ENCODE assay signal across 9 mouse cellular contexts in the genomic region with DNA sequence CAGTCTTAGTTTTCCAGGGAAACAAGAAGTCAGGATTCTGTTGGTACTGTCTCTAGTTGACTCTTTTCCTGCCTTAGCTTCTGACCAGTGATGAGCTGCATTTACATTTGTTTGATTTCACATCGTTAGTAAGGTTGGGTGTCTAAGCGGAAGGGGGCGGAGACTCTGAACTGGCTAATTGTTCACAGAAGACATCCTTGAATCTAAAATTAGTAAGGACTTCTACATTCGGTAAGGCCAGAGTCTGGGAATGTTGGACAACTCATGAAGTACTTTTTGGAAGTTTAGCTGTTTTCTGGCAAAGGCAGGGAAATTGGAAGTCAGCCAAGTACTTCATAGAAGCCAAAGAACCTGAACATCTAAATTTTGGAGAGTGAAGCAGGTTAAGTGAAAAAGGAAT.
A peak's percentile ranks its signal among the peaks of the same experiment; 100 is the strongest.
DNase-seq lines count a peak whose midpoint lies in the region; ATAC-seq and TF ChIP-seq lines count a peak whose summit lies in the region.
"Had no signal": no experiment of that assay in that cellular context is flagged by ENCODE, and none has a peak within 500 bp of the region (broad histone marks: within the 10 kb centered on the region; RNA-seq: fewer than 3 reads in every experiment).

No protein-coding gene starts in this region.

- H3K9me3 ChIP-seq in lung, postnatal 0 days (ENCODE audit: low read length): no peaks in the 10 kb centered on the region
- H3K9me3 ChIP-seq in stomach, embryonic 16.5 days (replicated peaks; ENCODE audit: control insufficient read depth, low read length): no peaks in the 10 kb centered on the region
- H3K9me3 ChIP-seq: megakaryocyte, embryonic 14.5 days had no signal

- TF ChIP-seq CTCF in lung, postnatal 0 days (IDR thresholded peaks at IDR 0.05): no peak
- no peak for TF ChIP-seq CTCF in embryonic fibroblast, embryonic 13.5 days (IDR thresholded peaks at IDR 0.05; ENCODE audit: borderline replicate concordance, insufficient read depth, low read length)
- no peak for TF ChIP-seq CTCF in kidney, adult 2 months (conservative IDR thresholded peaks at IDR 0.05; ENCODE audit: insufficient read depth, insufficient read length, low read depth, low read length)

- H3K4me1 ChIP-seq in lung, postnatal 0 days (ENCODE audit: insufficient read depth, low read depth, low read length): peaks cover 8% of the 10 kb centered on the region; the same call in 1 of the 2 replicates
- H3K4me1 ChIP-seq in embryonic fibroblast, embryonic 13.5 days (ENCODE audit: control insufficient read depth, insufficient read depth, low read length): peaks cover 28% of the 10 kb centered on the region
- H3K4me1 ChIP-seq in kidney, adult 2 months (ENCODE audit: control insufficient read depth, insufficient read depth, low read length): peaks cover 27% of the 10 kb centered on the region
- H3K4me1 ChIP-seq in stomach, embryonic 16.5 days (ENCODE audit: control insufficient read depth, insufficient read depth, low read length): peaks cover 32% of the 10 kb centered on the region

- DNase-seq in lung, postnatal 0 days (ENCODE audit: low spot score): peak; percentile 23
- DNase-seq in lung, adult 18-20 months: no peak
- peak; percentile 80 for DNase-seq in kidney, adult 2 months
- DNase-seq in right cerebral cortex, postnatal 36 days (ENCODE audit: low spot score in 2 of 2): no peak
- no peak for DNase-seq in ovary, adult 18-20 months (ENCODE audit: low spot score)

- 39% methylated on average over 4 of the region's 4 CpGs for WGBS in lung, postnatal 0 days
- 44% methylated on average over 4 of the region's 4 CpGs for WGBS in kidney, adult 2 months
- WGBS in stomach, embryonic 16.5 days: 55% methylated on average over 4 of the region's 4 CpGs

- H3K27me3 ChIP-seq in lung, postnatal 0 days (replicated peaks; ENCODE audit: insufficient read depth, low read length): no peaks in the 10 kb centered on the region
- no peaks in the 10 kb centered on the region for H3K27me3 ChIP-seq in kidney, adult 2 months (replicated peaks; ENCODE audit: control insufficient read depth, insufficient read depth, low read length)
- no peaks in the 10 kb centered on the region for H3K27me3 ChIP-seq in stomach, embryonic 16.5 days (ENCODE audit: control insufficient read depth, insufficient read depth, low read length)
- H3K27me3 ChIP-seq: megakaryocyte, embryonic 14.5 days had no signal

- no peak overlapping the region for H3K27ac ChIP-seq in lung, postnatal 0 days (ENCODE audit: low read length)
- peak overlapping the region; percentile 99 for H3K27ac ChIP-seq in embryonic fibroblast, embryonic 13.5 days (ENCODE audit: insufficient read depth, low read length)
- H3K27ac ChIP-seq in kidney, adult 2 months (ENCODE audit: insufficient read depth, low read depth, low read length): peak overlapping the region; percentile 92
- H3K27ac ChIP-seq in stomach, embryonic 16.5 days (ENCODE audit: low read length): peak overlapping the region; percentile 3; the same call in 1 of the 2 replicates

- TF ChIP-seq EP300 in lung, postnatal 0 days (IDR thresholded peaks at IDR 0.05): no peak

- no peak overlapping the region for H3K4me2 ChIP-seq in lung, postnatal 0 days (replicated peaks; ENCODE audit: low read depth, low read length)
- H3K4me2 ChIP-seq in stomach, embryonic 16.5 days (ENCODE audit: low read depth, low read length): peak overlapping the region; percentile 58

- H3K36me3 ChIP-seq in lung, postnatal 0 days (ENCODE audit: insufficient read depth, low read length): no peaks in the 10 kb centered on the region
- H3K36me3 ChIP-seq in kidney, adult 2 months (ENCODE audit: control insufficient read depth, insufficient read depth, low read length): no peaks in the 10 kb centered on the region
- H3K36me3 ChIP-seq in stomach, embryonic 16.5 days (ENCODE audit: control insufficient read depth, insufficient read depth, low read length): no peaks in the 10 kb centered on the region

- ATAC-seq in lung, postnatal 0 days: no peak
- ATAC-seq in stomach, embryonic 16.5 days (ENCODE audit: insufficient read depth, low FRiP score): no peak
- no peak for ATAC-seq in monocyte, adult 5-6 weeks (replicated peaks; ENCODE audit: insufficient number of reproducible peaks, low FRiP score, low TSS enrichment, poor library complexity, severe bottlenecking)

- no peak overlapping the region for H3K4me3 ChIP-seq in lung, postnatal 0 days (ENCODE audit: low read depth, low read length)
- peak overlapping the region; percentile 89 for H3K4me3 ChIP-seq in embryonic fibroblast, embryonic 13.5 days (ENCODE audit: insufficient read depth, low read length)
- peak overlapping the region; percentile 51; the same call in 1 of the 2 replicates for H3K4me3 ChIP-seq in kidney, adult 2 months (ENCODE audit: insufficient read depth, low read depth, low read length)
- H3K4me3 ChIP-seq in stomach, embryonic 16.5 days (replicated peaks; ENCODE audit: low read length): peak overlapping the region; percentile 17
- H3K4me3 ChIP-seq: megakaryocyte, embryonic 14.5 days had no signal

- no peak overlapping the region for H3K9ac ChIP-seq in lung, postnatal 0 days (replicated peaks; ENCODE audit: low read depth)
- peak overlapping the region; percentile 0; the same call in 1 of the 2 replicates for H3K9ac ChIP-seq in stomach, embryonic 16.5 days (ENCODE audit: low read length)

- TF ChIP-seq POLR2A in embryonic fibroblast, embryonic 13.5 days (IDR thresholded peaks at IDR 0.05; ENCODE audit: low read depth, low read length): peak; percentile 69
- TF ChIP-seq POLR2A in kidney, adult 2 months (IDR thresholded peaks at IDR 0.05; ENCODE audit: low read depth, low read length): no peak

Comparison
In these comparisons a context has a peak if more than half of its experiments do, and no peak if none do; other contexts are left out.
1. DNase-seq: peak in lung, postnatal 0 days (single experiment) and kidney, adult 2 months (single experiment); none in lung, adult 18-20 months (0 of 2), right cerebral cortex, postnatal 36 days (0 of 2) and ovary, adult 18-20 months (single experiment).